Mouse (Mus musculus) lung, postnatal 0 days (tissue): ENCODE measurements at regions not wholly inside any gene's neighbourhood (a gene's known extent, or its start where the extent isn't known, plus 50 kb on each side); places are given as distances from the start of the nearest gene placed in this dataset.

Experiments used
- CTCF ChIP-seq: IDR thresholded peaks from 2 replicates; pipeline ENCODE4 v1.5.1; 2016; ENCODE audit warnings: antibody characterized with exemption, mild to moderate bottlenecking
- EP300 ChIP-seq: IDR thresholded peaks from 2 replicates; pipeline ENCODE4 v1.6.1; 2016; ENCODE audit warnings: antibody characterized with exemption, mild to moderate bottlenecking, control low read depth

- TF ChIP-seq CTCF (no peak), EP300 (no peak)
Observed at GRCm38 (mm10) chr15:97605791-97606190, 99.8 kb downstream of the Rpap3 start.
